Mouse (Mus musculus) left cerebral cortex, adult 8-10 months (tissue): ENCODE measurements around the gene Tmem161a. TPM values are rescaled to one million over a fixed set of nuclear protein-coding genes. Genes with fewer than 3 reads are reported as not detected.
"Not testable (repeated sequence)": the region's sequence is repeated elsewhere in the genome, so short reads cannot be mapped to it uniquely, and the experiment has no call there.

Experiments
- DNase-seq, 2 experiments: peaks; one replicate each; pipeline ENCODE4 v3.0.0; 2022; ENCODE audit warnings: low spot score in 2 of 2
- total RNA-seq, 4 experiments: library from RNA; stranded (reverse); gene quantifications; 2 replicates each; pipeline ENCODE4 v1.2.4; 2022

The Tmem161a gene
- total RNA-seq, 4 experiments from 2014 or later: 40.2 to 49.8 (median 43.4) TPM

DNA sequence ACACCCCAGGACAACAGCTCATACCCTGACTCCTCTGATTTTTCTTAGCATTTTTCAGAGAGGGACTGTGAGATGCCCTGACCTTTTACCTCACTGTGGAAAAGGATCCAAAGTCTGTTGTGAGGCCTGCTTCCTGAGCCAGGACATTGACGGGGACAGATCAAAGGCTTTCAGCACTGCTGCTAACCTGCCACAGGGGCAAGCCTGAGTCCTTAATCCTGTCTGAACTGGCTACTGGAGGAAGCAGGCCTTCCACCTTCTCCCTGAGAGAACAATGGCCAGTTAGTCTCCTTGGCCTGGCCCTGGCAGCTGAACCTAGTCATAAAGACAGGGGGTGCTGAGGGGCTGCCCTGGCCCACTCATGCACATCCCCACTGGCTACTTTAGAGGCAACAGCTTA, 36.0 kb downstream of the Tmem161a start:
- DNase-seq: no peak

DNA sequence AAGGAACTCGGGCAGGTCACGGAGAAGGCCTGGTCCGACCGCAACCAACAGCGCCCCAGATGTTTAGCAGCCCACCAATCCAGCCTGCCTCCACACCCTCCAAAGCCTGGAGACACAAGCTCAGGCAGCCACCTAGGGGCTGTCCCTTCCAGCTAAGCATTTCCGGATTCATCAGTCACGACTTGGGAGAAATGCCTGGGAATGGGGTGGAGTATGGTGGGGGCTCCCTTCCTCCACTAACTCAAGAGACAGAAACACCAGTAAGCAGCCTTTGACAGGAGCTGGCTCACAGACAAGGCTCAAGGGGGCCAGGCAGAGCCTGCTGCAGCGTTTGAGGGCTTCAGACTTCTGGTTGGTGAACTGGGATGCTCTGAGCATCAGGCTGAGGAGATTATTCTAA, 38.4 kb downstream of the Tmem161a start:
- DNase-seq: peak in 1 of 2 experiments; percentile 20

GRCm38 (mm10) chr8:70211275-70211674, 39.1 kb downstream of the Tmem161a start:
- DNase-seq: no peak

GRCm38 (mm10) chr8:70211726-70212111, 39.6 kb downstream of the Tmem161a start:
- peak; percentile 43 to 52 for DNase-seq

DNA sequence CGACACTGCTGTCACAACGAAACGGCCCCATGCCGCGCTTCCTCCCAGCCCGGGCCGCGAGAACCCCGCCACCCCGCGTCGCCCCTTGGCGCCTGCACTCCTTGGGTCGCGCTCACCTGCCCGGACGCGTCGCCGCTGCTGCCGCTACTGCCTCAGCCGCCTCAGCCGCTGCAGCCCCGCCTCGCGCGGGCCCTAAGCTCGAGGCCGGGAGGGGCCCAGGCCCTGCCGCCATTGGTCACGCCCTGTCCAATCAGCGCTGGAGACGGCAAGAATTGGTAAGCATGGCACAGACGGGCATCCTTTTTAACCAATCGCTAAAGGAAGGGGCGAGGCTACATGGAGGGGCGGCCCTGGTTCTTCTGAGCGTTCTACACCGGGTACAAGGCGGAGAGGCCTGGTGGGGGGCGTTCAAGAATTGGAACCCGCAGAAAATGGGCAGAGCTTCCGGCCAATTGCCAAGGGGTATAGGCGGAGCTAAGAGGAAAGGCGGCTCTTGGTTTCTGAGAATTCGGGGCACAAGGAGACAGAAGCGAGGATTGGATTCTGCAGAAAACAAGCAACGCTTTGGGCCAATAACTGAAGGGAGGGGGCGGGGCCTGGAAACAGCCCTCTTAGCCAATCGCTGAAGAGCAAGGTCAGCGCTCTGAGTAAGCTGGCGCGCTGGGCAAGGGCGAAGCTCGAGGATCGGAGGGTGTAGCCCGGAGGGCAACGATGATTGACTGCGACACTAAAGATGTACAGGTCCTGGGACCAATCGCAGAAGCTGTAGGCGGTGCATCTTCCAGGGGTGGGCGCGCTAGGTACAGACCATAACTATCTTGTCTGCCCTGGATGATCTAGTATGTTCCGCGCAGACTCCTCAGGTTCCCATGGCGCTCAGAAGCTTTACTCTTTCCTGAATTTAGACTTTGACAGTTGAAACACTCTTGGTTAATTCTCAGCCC, 40.2 kb downstream of the Tmem161a start, which contains the start of gene Slc25a42:
TSS of gene Slc25a42 (minus strand) at position 194 of the 944 bp plus-strand sequence.
- peak; percentile 91 to 100 for DNase-seq

GRCm38 (mm10) chr8:70214411-70214810, 42.3 kb downstream of the Tmem161a start:
- no peak for DNase-seq

DNA sequence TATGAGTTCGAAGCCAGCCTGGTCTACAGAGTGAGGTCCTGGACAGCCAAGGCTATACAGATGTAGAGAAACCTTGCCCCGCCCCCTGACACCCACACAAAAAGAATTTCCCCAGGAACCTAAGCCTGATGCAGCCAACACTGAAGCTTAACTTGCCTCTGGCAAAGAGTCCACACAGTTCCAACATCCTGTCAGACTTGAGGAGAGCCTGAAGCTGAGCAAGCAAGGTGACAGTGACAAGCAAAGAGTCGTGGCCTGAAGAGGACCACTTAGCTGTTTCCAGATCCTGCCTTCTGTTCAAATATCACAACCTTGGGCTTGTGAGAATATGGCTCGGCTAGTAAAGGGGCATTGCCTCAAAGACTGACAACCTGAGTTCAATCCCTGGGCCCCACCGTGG, 42.9 kb downstream of the Tmem161a start:
- no peak for DNase-seq

GRCm38 (mm10) chr8:70216161-70216560, 44.0 kb downstream of the Tmem161a start:
- not testable (repeated sequence) for DNase-seq

GRCm38 (mm10) chr8:70216566-70216965, 44.4 kb downstream of the Tmem161a start:
- peak; percentile 54 to 88 for DNase-seq

DNA sequence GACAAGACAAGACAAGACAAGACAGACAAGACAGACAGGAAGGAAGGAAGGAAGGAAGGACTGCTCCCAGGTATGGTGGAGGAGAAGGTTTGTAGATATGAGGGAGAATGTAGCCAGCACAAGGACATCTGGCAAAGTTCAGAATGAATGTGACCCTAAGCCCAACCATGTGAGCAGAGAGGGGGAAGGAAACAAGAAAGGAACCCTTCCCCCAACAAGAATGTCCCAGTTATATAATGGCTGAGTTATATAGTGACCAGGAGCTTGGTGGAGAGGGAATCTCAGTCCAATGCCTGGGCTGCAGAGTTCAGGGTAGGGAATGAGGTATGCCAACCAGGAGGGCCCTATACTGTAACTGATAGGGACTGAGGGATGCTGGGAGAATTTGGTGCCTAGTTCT, 45.3 kb downstream of the Tmem161a start:
- no peak for DNase-seq

- DNase-seq: no peak
Observed at GRCm38 (mm10) chr8:70219107-70219684, 47.0 kb downstream of the Tmem161a start.

GRCm38 (mm10) chr8:70220236-70220840, 48.2 kb downstream of the Tmem161a start:
- no peak for DNase-seq

DNA sequence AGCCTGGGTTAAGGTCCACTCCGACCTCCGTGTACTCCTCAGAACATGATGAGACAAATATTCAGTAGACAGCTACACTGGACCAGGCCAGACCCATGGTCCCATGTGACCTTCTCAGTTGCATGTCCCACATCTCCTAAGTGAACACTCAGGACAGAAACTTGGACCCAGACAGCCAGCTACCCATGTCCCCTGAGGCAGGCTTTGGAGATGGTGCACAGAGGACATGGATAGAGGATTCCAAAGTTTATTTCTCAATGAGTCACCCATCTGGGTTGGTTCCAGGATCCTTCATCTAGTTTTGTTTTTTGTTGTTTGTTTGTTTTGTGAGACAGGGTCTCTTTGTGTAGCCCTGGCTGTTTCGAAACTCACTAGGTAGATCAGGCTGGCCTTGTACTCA, 48.8 kb downstream of the Tmem161a start:
- DNase-seq: no peak

- DNase-seq: no peak
Observed at GRCm38 (mm10) chr8:70222041-70222440, 49.9 kb downstream of the Tmem161a start.

DNA sequence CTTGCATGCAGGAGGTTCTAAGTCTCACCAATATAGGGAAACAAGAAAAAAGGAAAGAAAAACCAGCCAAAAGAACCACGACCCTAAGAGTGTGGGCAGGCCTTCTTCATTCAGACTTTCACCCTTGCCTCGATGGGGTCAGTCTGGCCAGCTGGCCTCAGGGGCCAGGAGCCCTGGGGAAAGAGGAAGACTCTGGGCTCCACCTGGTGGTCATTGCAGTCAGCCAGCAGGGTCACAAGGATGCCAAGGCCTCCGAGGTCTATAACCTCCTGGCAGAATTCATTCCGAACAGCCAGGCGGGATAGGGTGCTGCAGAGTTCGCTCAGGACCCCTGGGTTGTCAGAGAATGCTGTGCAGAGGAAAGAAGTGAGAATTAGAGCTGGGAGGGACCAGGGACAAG, 51.2 kb downstream of the Tmem161a start:
- no peak for DNase-seq

DNA sequence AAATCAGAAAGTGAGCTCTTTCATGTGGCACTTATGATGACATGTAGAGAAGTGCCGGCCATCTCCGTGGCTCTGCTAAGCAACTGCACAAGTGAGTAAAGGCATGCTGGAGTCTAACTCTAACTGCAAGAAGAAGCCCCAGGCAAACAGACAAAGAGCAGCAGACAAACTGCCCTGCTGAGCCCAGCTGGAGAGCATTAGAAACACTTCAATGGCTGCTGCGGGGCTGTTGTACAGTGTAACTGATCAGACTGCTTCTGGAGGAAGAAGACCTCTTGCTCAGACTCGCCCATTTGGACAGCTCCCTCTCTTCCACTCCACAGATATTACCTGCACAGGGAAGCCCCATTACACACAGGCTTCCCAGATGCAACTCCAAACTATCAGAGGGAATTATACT, 55.8 kb downstream of the Tmem161a start:
- DNase-seq: no peak

DNA sequence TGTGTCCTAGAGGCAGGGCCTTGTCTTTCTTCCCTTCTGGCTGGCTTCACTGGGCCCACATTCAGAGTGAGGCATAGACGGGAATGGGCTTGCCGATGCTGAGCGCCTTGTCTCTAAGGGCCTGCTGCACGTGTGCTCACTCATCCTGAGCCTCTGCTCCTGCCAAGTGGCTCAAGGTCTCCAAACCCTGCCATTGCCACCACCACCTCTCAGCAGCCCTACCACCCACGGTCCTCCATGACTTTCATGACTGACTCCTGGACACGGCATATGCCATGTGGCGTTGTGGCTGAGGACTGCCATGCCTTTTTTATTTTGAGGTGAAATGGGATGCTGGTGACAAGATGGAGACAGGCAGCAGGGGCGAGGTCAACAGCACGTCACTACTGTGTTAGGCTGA, 58.7 kb downstream of the Tmem161a start:
- DNase-seq: no peak

Other genes starting within 250 kb of the Tmem161a start
- gene Gatad2a, start 176.0 kb upstream of the Tmem161a start, total RNA-seq: 10 to 100 TPM; 29.7 to 38.2 (median 30.4) TPM
- 10 to 100 TPM; 61.7 to 65.7 (median 65.3) TPM for gene Mau2, start 129.6 kb upstream of the Tmem161a start, total RNA-seq
- gene Sugp1, start 129.5 kb upstream of the Tmem161a start, total RNA-seq: 10 to 100 TPM; 53.0 to 56.4 (median 54.6) TPM
- 1 to 10 TPM; 1.1 to 4.6 (median 1.4) TPM for gene Tm6sf2, start 99.4 kb upstream of the Tmem161a start, total RNA-seq
- 100 to 1,000 TPM in 2 of 4 experiments, 10 to 100 TPM in 2; 97.1 to 113 (median 101) TPM for gene Hapln4, start 88.9 kb upstream of the Tmem161a start, total RNA-seq
- 100 to 1,000 TPM; 143 to 155 (median 147) TPM for gene Ncan, start 51.5 kb upstream of the Tmem161a start, total RNA-seq
- 10 to 100 TPM; 23.8 to 29.4 (median 26.5) TPM for gene Nr2c2ap, start 41.0 kb upstream of the Tmem161a start, total RNA-seq
- 10 to 100 TPM; 15.1 to 19.6 (median 16.4) TPM for gene Rfxank, start 33.2 kb upstream of the Tmem161a start, total RNA-seq
- gene Borcs8, start 32.9 kb upstream of the Tmem161a start, total RNA-seq: 10 to 100 TPM; 36.6 to 48.0 (median 42.9) TPM
- under 1 TPM in 2 of 4 experiments, not detected in 2; 0.27 to 0.58 TPM for gene Mef2b, start 32.6 kb upstream of the Tmem161a start, total RNA-seq
- gene Slc25a42, start 39.9 kb downstream of the Tmem161a start, total RNA-seq: 10 to 100 TPM; 30.4 to 36.5 (median 34.9) TPM
- gene Sugp2, start 61.9 kb downstream of the Tmem161a start, total RNA-seq: 100 to 1,000 TPM; 102 to 121 (median 111) TPM
- gene Armc6, start 62.1 kb downstream of the Tmem161a start, total RNA-seq: 10 to 100 TPM; 33.6 to 44.9 (median 40.5) TPM
- 10 to 100 TPM in 1 of 4 experiments, 1 to 10 TPM in 3; 9.2 to 12.1 (median 9.8) TPM for gene Homer3, start 110.5 kb downstream of the Tmem161a start, total RNA-seq
- 10 to 100 TPM; 47.5 to 55.7 (median 51.8) TPM for gene Ddx49, start 130.1 kb downstream of the Tmem161a start, total RNA-seq
- 100 to 1,000 TPM; 123 to 154 (median 139) TPM for gene Cope, start 130.2 kb downstream of the Tmem161a start, total RNA-seq
- 10 to 100 TPM; 83.6 to 94.5 (median 88.4) TPM for gene Cers1, start 143.4 kb downstream of the Tmem161a start, total RNA-seq
- gene Gdf1, start 157.5 kb downstream of the Tmem161a start, total RNA-seq: 10 to 100 TPM in 2 of 4 experiments, 1 to 10 TPM in 2; 4.2 to 13.4 (median 7.4) TPM
- 10 to 100 TPM; 55.1 to 60.8 (median 59.2) TPM for gene Upf1, start 180.9 kb downstream of the Tmem161a start, total RNA-seq
- gene Comp, start 201.2 kb downstream of the Tmem161a start, total RNA-seq: 1 to 10 TPM in 1 of 4 experiments, under 1 TPM in 3; 0.20 to 1.0 (median 0.64) TPM